Comparison of ENCODE assay signal across 8 mouse cellular contexts in genomic region chr15:100041267-100042047, GRCm38 (mm10). TPM values are rescaled to one million over a fixed set of nuclear protein-coding genes. Genes with fewer than 3 reads are reported as not detected.
DNase-seq lines count a peak whose midpoint lies in the region; ATAC-seq lines count a peak whose summit lies in the region.

No protein-coding gene starts in this region.

- H3K4me1 ChIP-seq in brown adipose tissue, adult 24 weeks (ENCODE audit: control insufficient read depth, insufficient read depth, insufficient read length, low read length), result peaks cover 23% of the 10 kb centered on the region
- H3K4me1 ChIP-seq in hindbrain, embryonic 12.5 days, result peaks cover 40% of the 10 kb centered on the region

- H3K36me3 ChIP-seq in hindbrain, embryonic 12.5 days, result 0 out of 2 replicates have a peak, but pooled peaks cover 3% of the 10 kb centered on the region

- no peak for ATAC-seq in hindbrain, embryonic 12.5 days (ENCODE audit: low FRiP score)
- peak; percentile 43 for ATAC-seq in megakaryocyte progenitor cell, adult 5-6 weeks (replicated peaks; ENCODE audit: poor library complexity)
- ATAC-seq in megakaryocyte-erythroid progenitor cell, adult 5-6 weeks (replicated peaks; ENCODE audit: low FRiP score, low TSS enrichment, poor library complexity, severe bottlenecking), result no peak

- H3K27ac ChIP-seq in brown adipose tissue, adult 24 weeks (replicated peaks; ENCODE audit: low read depth, low read length), result peak overlapping the region; percentile 15; the same call in 1 of the 2 replicates
- peak overlapping the region; percentile 48; the same call in 1 of the 2 replicates for H3K27ac ChIP-seq in hindbrain, embryonic 12.5 days

- peak overlapping the region; percentile 97 for H3K9ac ChIP-seq in hindbrain, embryonic 12.5 days

- WGBS in hindbrain, embryonic 12.5 days, result 49% methylated on average over 10 of the region's 10 CpGs

- intact Hi-C loops in left cerebral cortex, postnatal 36 days (cut with DNase I), result loop anchor here (5.0 kb wide), 1 partner anchor 41 kb away; no protein-coding TSS in a partner anchor
- intact Hi-C loops in left cerebral cortex, postnatal 10 days (cut with DNase I), result no loop called here
- intact Hi-C loops in left cerebral cortex, postnatal 4 days (cut with DNase I), result no loop called here

- H3K27me3 ChIP-seq in hindbrain, embryonic 12.5 days, result 0 out of 2 replicates have a peak, but pooled peaks cover 6% of the 10 kb centered on the region

- H3K9me3 ChIP-seq in hindbrain, embryonic 12.5 days (replicated peaks), result no peaks in the 10 kb centered on the region

- H3K4me2 ChIP-seq in hindbrain, embryonic 12.5 days (replicated peaks), result peak overlapping the region; percentile 60

- DNase-seq in left cerebral cortex, postnatal 36 days (ENCODE audit: low spot score in 2 of 2), result peak; percentile 26 to 27
- no peak for DNase-seq in left cerebral cortex, postnatal 10 days (ENCODE audit: extremely low spot score in 1 of 2, low spot score in 2 of 2)
- DNase-seq in layer of hippocampus, postnatal 14 days (ENCODE audit: low spot score in 2 of 2), result no peak
- no peak for DNase-seq in left cerebral cortex, postnatal 4 days

- peak overlapping the region; percentile 23 for H3K4me3 ChIP-seq in brown adipose tissue, adult 24 weeks (ENCODE audit: insufficient read depth, low read depth, low read length)
- peak overlapping the region; percentile 92 for H3K4me3 ChIP-seq in hindbrain, embryonic 12.5 days

RNA-seq across cellular contexts. Expression of gene Dip2b, which starts 3.0 kb away (rescaled TPM):
- total RNA-seq in left cerebral cortex, postnatal 36 days (2021), result 10 to 100 TPM; 64.8 to 68.3 TPM
- total RNA-seq in left cerebral cortex, postnatal 10 days (2021), result 10 to 100 TPM; 58.0 to 61.8 TPM
- 3.8 and 4.2 TPM in 2 replicates for polyA plus RNA-seq in brown adipose tissue, adult 24 weeks (2012; ENCODE audit: insufficient read depth, insufficient read length, missing spikeins)
- 26.8 and 27.5 TPM in 2 replicates for polyA plus RNA-seq in hindbrain, embryonic 12.5 days (2016; fragmentation: Nextera tagmentation; extraction: Ambion mirVana)
- 17.5 and 17.6 TPM in 2 replicates for total RNA-seq in megakaryocyte progenitor cell, adult 5-6 weeks (2015)
- 10.2 TPM in 2 replicates for total RNA-seq in megakaryocyte progenitor cell, adult 5-6 weeks (2017)
- 10.6 and 14.5 TPM in 2 replicates for total RNA-seq in megakaryocyte-erythroid progenitor cell, adult 5-6 weeks (2014; fragmentation: Nextera tagmentation)
- 6.1 and 14.0 TPM in 2 replicates for total RNA-seq in megakaryocyte-erythroid progenitor cell, adult 5-6 weeks (2017)
- 10 to 100 TPM; 53.8 to 54.2 TPM for total RNA-seq in layer of hippocampus, postnatal 14 days (2021)
- total RNA-seq in left cerebral cortex, postnatal 4 days (2021), result 10 to 100 TPM; 57.2 to 60.6 TPM

Comparison
In these comparisons a context has a peak if more than half of its experiments do, and no peak if none do; other contexts are left out.
1. DNase-seq: peak in left cerebral cortex, postnatal 36 days (2 of 2); none in left cerebral cortex, postnatal 10 days (0 of 2), layer of hippocampus, postnatal 14 days (0 of 2) and left cerebral cortex, postnatal 4 days (single experiment).